Mouse (Mus musculus): ENCODE measurements around the gene Serinc1. TPM values are rescaled to one million over a fixed set of nuclear protein-coding genes. Genes with fewer than 3 reads are reported as not detected.
"Not testable (repeated sequence)": the region's sequence is repeated elsewhere in the genome, so short reads cannot be mapped to it uniquely, and the experiment has no call there.

Gene Serinc1
- total RNA-seq (2018; cell fraction: chromatin; rRNA removed), result 100 to 1,000 TPM in 5 of 26 experiments, 10 to 100 TPM in 21; 51.5 to 132 (median 84.0) TPM
- total RNA-seq (2018; cell fraction: cytosol; rRNA removed), result 100 to 1,000 TPM; 177 to 311 (median 219) TPM
- total RNA-seq (2018; cell fraction: nucleus; rRNA removed), result 100 to 1,000 TPM in 25 of 26 experiments, 10 to 100 TPM in 1; 86.7 to 335 (median 209) TPM
- 234 to 409 TPM (median 238 TPM) in 3 replicates for polyA plus RNA-seq (2018)

GRCm38 (mm10) chr10:57532218-57533101 is at the start of gene Serinc1:
TSS of gene Serinc1 (minus strand) at chr10:57532530.
- H3K4me3 ChIP-seq (ENCODE audit: inconsistent target), result peak within 1 kb of the TSS; percentile 81
- 6% methylated on average over 29 of the region's 49 CpGs for WGBS (ENCODE audit: missing documents)
- peaks cover 1% of the 10 kb centered on the region; the same call in 1 of the 2 replicates for H3K36me3 ChIP-seq (ENCODE audit: inconsistent target)
- peak within 1 kb of the TSS; percentile 50 for H3K27ac ChIP-seq
- peaks cover 46% of the 10 kb centered on the region for H3K79me2 ChIP-seq (ENCODE audit: inconsistent target)

- Histone ChIP-seq H3K4me3 (ENCODE audit: inconsistent target) (no peak overlapping the region), H3K36me3 (ENCODE audit: inconsistent target) (no peaks in the 10 kb centered on the region), H3K27ac (no peak overlapping the region), H3K79me2 (ENCODE audit: inconsistent target) (no peaks in the 10 kb centered on the region)
- 96% methylated on average over 2 of the region's 2 CpGs for WGBS (ENCODE audit: missing documents)
Observed at GRCm38 (mm10) chr10:57576721-57577120, 44.4 kb upstream of the Serinc1 start.

GRCm38 (mm10) chr10:57572130-57572529 is 39.8 kb upstream of the Serinc1 start:
- 81% methylated on average over 4 of the region's 4 CpGs for WGBS (ENCODE audit: missing documents)
- Histone ChIP-seq H3K27ac (no peak overlapping the region), H3K4me3 (ENCODE audit: inconsistent target) (no peak overlapping the region), H3K79me2 (ENCODE audit: inconsistent target) (no peaks in the 10 kb centered on the region), H3K36me3 (ENCODE audit: inconsistent target) (no peaks in the 10 kb centered on the region)

- 46% methylated on average over 8 of the region's 8 CpGs for WGBS (ENCODE audit: missing documents)
- Histone ChIP-seq H3K4me3 (ENCODE audit: inconsistent target) (no peak overlapping the region), H3K36me3 (ENCODE audit: inconsistent target) (no peaks in the 10 kb centered on the region), H3K79me2 (ENCODE audit: inconsistent target) (no peaks in the 10 kb centered on the region), H3K27ac (no peak overlapping the region)
Observed at GRCm38 (mm10) chr10:57571211-57571730, 38.9 kb upstream of the Serinc1 start.

GRCm38 (mm10) chr10:57569023-57569931 is 36.9 kb upstream of the Serinc1 start:
- WGBS (ENCODE audit: missing documents), result 93% methylated on average over 13 of the region's 13 CpGs
- H3K79me2 ChIP-seq (ENCODE audit: inconsistent target), result no peaks in the 10 kb centered on the region
- H3K4me3 ChIP-seq (ENCODE audit: inconsistent target), result no peak overlapping the region
- H3K27ac ChIP-seq, result no peak overlapping the region
- no peaks in the 10 kb centered on the region for H3K36me3 ChIP-seq (ENCODE audit: inconsistent target)

- H3K79me2 ChIP-seq (ENCODE audit: inconsistent target), result no peaks in the 10 kb centered on the region
- H3K36me3 ChIP-seq (ENCODE audit: inconsistent target), result no peaks in the 10 kb centered on the region
- no peak overlapping the region for H3K4me3 ChIP-seq (ENCODE audit: inconsistent target)
- no peak overlapping the region for H3K27ac ChIP-seq
- WGBS (ENCODE audit: missing documents), result 40% methylated on average over 1 of the region's 1 CpGs
Observed at GRCm38 (mm10) chr10:57566221-57566620, 33.9 kb upstream of the Serinc1 start.

DNA sequence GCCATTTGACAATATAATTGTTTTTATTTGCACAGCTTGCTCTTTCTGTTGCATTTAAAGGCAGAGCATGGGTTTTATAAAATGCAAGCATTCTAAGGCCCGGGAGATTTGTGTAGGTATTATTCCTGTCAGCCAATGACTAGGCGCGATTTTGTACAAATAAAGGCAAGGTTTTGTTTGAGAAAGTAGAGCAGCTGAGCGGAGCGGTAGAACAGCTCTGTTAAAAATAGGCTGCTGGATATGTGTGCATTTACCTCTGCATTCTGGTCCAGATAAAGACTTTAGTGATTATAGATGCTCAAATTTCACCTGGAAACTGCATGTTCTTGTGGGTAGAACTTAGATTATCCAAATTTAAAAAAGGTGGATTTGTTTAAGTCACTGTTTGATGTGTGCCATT is 25.3 kb upstream of the Serinc1 start:
- no peaks in the 10 kb centered on the region for H3K36me3 ChIP-seq (ENCODE audit: inconsistent target)
- no peaks in the 10 kb centered on the region for H3K79me2 ChIP-seq (ENCODE audit: inconsistent target)
- WGBS (ENCODE audit: missing documents), result 92% methylated on average over 5 of the region's 5 CpGs
- no peak overlapping the region for H3K4me3 ChIP-seq (ENCODE audit: inconsistent target)
- H3K27ac ChIP-seq, result no peak overlapping the region

DNA sequence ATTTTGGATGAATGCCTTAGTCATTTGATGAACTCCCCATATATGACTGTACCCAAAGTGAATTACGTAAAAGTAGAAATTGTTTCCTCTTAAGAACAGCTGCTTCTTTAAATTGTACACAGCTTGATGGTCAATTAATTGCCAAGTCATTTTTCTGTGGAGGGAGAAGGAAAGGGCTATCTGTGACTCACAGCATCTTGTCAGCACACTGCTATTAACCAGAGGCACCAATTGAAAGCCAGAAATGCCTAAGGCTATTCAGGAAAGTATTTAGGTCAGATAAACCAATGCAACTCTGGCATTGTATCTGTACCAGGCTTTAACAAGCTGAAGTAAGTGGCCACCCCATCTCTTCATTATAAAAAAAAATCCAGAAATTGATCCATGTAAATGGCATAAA is 21.4 kb upstream of the Serinc1 start:
- no peaks in the 10 kb centered on the region for H3K36me3 ChIP-seq (ENCODE audit: inconsistent target)
- no peaks in the 10 kb centered on the region for H3K79me2 ChIP-seq (ENCODE audit: inconsistent target)
- WGBS (ENCODE audit: missing documents), result 64% methylated on average over 1 of the region's 1 CpGs
- no peak overlapping the region for H3K27ac ChIP-seq
- no peak overlapping the region for H3K4me3 ChIP-seq (ENCODE audit: inconsistent target)

GRCm38 (mm10) chr10:57549631-57550030 is 17.3 kb upstream of the Serinc1 start:
- H3K36me3 ChIP-seq (ENCODE audit: inconsistent target), result no peaks in the 10 kb centered on the region
- no peak overlapping the region for H3K27ac ChIP-seq
- 85% methylated on average over 4 of the region's 4 CpGs for WGBS (ENCODE audit: missing documents)
- H3K79me2 ChIP-seq (ENCODE audit: inconsistent target), result no peaks in the 10 kb centered on the region
- no peak overlapping the region for H3K4me3 ChIP-seq (ENCODE audit: inconsistent target)

- H3K36me3 ChIP-seq (ENCODE audit: inconsistent target); H3K27ac ChIP-seq; H3K4me3 ChIP-seq (ENCODE audit: inconsistent target); H3K79me2 ChIP-seq (ENCODE audit: inconsistent target): not testable (repeated sequence)
- 91% methylated on average over 9 of the region's 9 CpGs for WGBS (ENCODE audit: missing documents)
Observed at GRCm38 (mm10) chr10:57543890-57544289, 11.6 kb upstream of the Serinc1 start.

GRCm38 (mm10) chr10:57531616-57532217 is 613 bp downstream of the Serinc1 start:
- H3K36me3 ChIP-seq (ENCODE audit: inconsistent target), result peaks cover 9% of the 10 kb centered on the region
- 4% methylated on average over 28 of the region's 28 CpGs for WGBS (ENCODE audit: missing documents)
- peaks cover 53% of the 10 kb centered on the region for H3K79me2 ChIP-seq (ENCODE audit: inconsistent target)
- H3K27ac ChIP-seq, result peak overlapping the region; percentile 50
- H3K4me3 ChIP-seq (ENCODE audit: inconsistent target), result peak overlapping the region; percentile 81

DNA sequence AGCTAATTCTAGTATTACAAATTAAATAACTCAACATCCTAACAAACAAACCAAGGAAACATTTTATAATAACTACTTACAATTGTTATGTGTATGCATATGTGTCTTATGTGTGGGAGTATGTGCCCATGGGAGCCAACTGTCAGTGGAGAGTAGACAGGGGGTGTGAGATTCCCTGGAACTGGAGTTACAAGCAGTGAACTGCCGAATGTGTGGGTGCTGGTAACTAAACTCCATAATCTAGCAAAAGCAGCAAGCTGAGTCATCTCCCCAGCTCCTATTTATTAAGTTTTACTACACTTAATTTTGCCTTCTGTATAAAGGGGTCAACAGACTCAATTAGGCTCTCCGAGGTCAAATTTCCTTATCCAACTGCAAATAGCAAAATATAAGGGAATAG is 1.3 kb downstream of the Serinc1 start:
- no peak overlapping the region for H3K27ac ChIP-seq

DNA sequence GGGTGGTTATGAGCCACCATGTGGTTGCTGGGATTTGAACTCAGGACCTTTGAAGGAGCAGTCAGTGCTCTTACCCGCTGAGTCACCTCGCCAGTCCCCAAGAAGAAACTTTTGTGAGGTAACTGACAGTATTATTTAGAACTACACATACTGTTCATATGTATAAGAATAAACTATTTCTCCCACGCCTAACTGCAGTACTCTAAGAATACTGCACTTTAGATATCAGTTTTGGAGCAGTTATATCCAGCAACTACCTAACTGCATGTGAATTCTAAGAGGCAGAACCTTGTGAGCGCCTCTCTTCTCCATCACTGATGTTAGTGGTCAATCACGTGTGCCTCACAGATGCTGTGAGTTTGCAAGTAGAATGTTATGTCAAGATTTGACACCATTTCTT is 5.9 kb downstream of the Serinc1 start:
- 99% methylated on average over 5 of the region's 5 CpGs for WGBS (ENCODE audit: missing documents)
- peaks cover 50% of the 10 kb centered on the region for H3K36me3 ChIP-seq (ENCODE audit: inconsistent target)

More for the DNA sequence above, 1.3 kb downstream of the Serinc1 start:
- WGBS (ENCODE audit: missing documents), result 69% methylated on average over 2 of the region's 2 CpGs
- Histone ChIP-seq H3K4me3 (ENCODE audit: inconsistent target) (peak overlapping the region; percentile 81), H3K79me2 (ENCODE audit: inconsistent target) (peaks cover 60% of the 10 kb centered on the region), H3K36me3 (ENCODE audit: inconsistent target) (peaks cover 11% of the 10 kb centered on the region)

DNA sequence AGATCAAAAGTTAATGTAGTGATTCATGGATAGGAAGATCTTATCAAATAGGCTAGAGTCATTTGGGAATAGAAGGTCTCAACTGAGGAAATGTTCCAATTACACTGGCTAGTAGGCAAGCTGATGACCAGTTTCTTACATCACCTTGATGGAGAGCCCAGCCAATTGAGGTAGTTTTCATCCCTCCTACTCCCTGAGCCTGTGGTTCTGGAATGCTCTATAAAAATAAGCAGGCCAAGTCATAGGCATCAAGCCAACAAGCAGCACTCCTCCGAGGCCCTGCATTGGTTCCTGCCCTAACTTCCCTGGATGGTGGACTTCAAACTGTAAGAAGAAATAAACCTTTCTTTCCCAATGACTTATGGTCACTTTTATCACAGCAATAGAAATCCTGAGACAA is 17.1 kb downstream of the Serinc1 start:
- Histone ChIP-seq H3K79me2 (ENCODE audit: inconsistent target) (peaks cover 5% of the 10 kb centered on the region; the same call in 1 of the 2 replicates), H3K4me3 (ENCODE audit: inconsistent target) (no peak overlapping the region), H3K36me3 (ENCODE audit: inconsistent target) (peaks cover 64% of the 10 kb centered on the region), H3K27ac (no peak overlapping the region)
- 92% methylated on average over 1 of the region's 1 CpGs for WGBS (ENCODE audit: missing documents)

More for the DNA sequence above, 5.9 kb downstream of the Serinc1 start:
- H3K4me3 ChIP-seq (ENCODE audit: inconsistent target), result no peak overlapping the region
- H3K79me2 ChIP-seq (ENCODE audit: inconsistent target), result peaks cover 99% of the 10 kb centered on the region
- no peak overlapping the region for H3K27ac ChIP-seq

Measured in macrophage (primary cell).